Mouse (Mus musculus) urinary bladder, postnatal 14 days (tissue): ENCODE measurements around the gene Madd.

ENCODE experiments used
- DNase-seq: peaks from one replicate; pipeline ENCODE4 v3.0.0; 2021; ENCODE audit warnings: low spot score

The Madd gene

GRCm38 (mm10) chr2:91169587-91170322, 13.9 kb downstream of the Madd start:
- DNase-seq: no peak

GRCm38 (mm10) chr2:91167629-91168028, 16.0 kb downstream of the Madd start:
- no peak for DNase-seq

GRCm38 (mm10) chr2:91164991-91165390, 18.6 kb downstream of the Madd start:
- no peak for DNase-seq

- DNase-seq: no peak
These were observed 20.1 kb downstream of the Madd start for GRCm38 (mm10) chr2:91163532-91163931.

- DNase-seq: no peak
These were observed 20.7 kb downstream of the Madd start for GRCm38 (mm10) chr2:91162952-91163351.

- no peak for DNase-seq
These were observed 23.0 kb downstream of the Madd start for GRCm38 (mm10) chr2:91160591-91160990.

GRCm38 (mm10) chr2:91157002-91157752, 26.5 kb downstream of the Madd start:
- DNase-seq: no peak

GRCm38 (mm10) chr2:91154091-91154490, 29.5 kb downstream of the Madd start:
- no peak for DNase-seq

GRCm38 (mm10) chr2:91152885-91153377, 30.7 kb downstream of the Madd start:
- no peak for DNase-seq

GRCm38 (mm10) chr2:91151331-91151730, 32.3 kb downstream of the Madd start:
- DNase-seq: no peak

GRCm38 (mm10) chr2:91148101-91148500, 35.5 kb downstream of the Madd start:
- DNase-seq: no peak

- DNase-seq: no peak
These were observed 40.2 kb downstream of the Madd start for GRCm38 (mm10) chr2:91143401-91143800.

- DNase-seq: no peak
These were observed 40.7 kb downstream of the Madd start for GRCm38 (mm10) chr2:91142920-91143319.

GRCm38 (mm10) chr2:91139764-91140163, 43.9 kb downstream of the Madd start:
- no peak for DNase-seq

- no peak for DNase-seq
These were observed 44.3 kb downstream of the Madd start for GRCm38 (mm10) chr2:91139311-91139710.

- no peak for DNase-seq
These were observed 46.2 kb downstream of the Madd start for GRCm38 (mm10) chr2:91137481-91137880.

GRCm38 (mm10) chr2:91136513-91137412, 46.9 kb downstream of the Madd start:
- no peak for DNase-seq

- no peak for DNase-seq
These were observed 51.6 kb downstream of the Madd start for GRCm38 (mm10) chr2:91132035-91132434.

GRCm38 (mm10) chr2:91131251-91131650, 52.4 kb downstream of the Madd start:
- DNase-seq: no peak

- DNase-seq: no peak
These were observed 53.5 kb downstream of the Madd start for GRCm38 (mm10) chr2:91130126-91130525.

GRCm38 (mm10) chr2:91128761-91129160, 54.9 kb downstream of the Madd start:
- DNase-seq: no peak

GRCm38 (mm10) chr2:91125101-91125500, 58.5 kb downstream of the Madd start:
- no peak for DNase-seq
